Mouse (Mus musculus) spleen, adult 18-20 months (tissue): Measurements from ENCODE around the gene Olfr1157.

ENCODE experiments used
- DNase-seq, 2 experiments: peaks; one replicate each; pipeline ENCODE4 v3.0.0; 2022; ENCODE audit warnings: mixed read lengths in 2 of 2

The Olfr1157 gene

DNA sequence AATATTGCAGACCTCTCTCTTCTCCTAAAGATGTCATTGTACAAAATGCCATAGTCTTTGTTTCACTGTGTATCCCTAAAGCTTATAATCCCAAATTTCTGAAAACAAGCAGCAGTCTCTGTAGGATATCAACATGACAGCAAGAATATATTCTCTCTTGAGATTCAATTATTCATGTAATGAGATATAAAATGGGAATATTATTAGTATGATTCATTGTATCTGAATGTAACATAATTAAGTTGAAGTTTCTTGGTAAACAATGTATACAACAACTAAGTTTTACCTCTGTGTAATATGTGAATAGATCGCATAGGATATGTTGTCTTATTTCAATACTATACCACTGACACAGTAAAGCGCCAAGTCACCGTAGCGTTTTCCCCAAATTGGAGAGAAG, at the start of gene Olfr1157:
Olfr1157 (minus strand) TSS at position 101 of the 400 bp plus-strand sequence.
- no peak for DNase-seq

DNA sequence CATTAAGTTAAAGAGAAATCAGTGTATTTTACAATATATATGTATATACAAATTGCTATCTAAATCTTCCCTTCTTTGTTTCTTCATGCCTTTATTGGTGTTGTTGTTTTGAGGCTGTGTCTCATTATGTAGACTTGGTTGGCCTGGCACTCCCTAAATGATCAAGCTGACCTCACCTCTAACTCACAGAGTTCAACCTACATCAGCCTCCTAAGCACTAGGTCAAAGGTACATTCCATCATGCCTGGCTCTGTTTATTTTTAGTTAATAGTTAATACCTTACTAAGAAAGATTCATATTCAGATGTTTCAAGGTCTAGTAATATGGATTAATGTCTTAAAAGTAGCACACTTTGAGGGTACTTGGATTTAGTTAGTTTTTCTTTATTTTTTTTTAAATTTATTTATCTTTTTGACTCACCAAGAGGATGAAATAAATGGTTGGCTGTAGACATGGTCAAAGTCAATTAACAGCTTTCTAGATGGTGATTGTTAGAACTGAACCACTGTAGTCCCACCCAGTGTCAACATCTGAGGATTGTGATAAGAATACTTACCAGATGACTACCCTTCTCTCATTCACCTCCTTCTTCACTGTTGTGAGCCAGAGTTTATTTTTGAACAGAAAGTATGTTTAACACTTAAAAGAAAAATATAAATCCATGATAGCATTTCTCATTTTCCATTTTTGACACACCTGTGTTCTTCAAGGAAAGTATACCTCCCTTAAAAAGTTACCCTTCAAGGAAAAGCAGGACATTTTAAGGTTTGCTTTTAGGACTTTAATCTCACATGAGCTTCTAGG, 39.6 kb upstream of the Olfr1157 start, which contains the start of gene Olfr1160:
Olfr1160 (minus strand) TSS at position 754 of the 804 bp plus-strand sequence.
- no peak for DNase-seq

DNA sequence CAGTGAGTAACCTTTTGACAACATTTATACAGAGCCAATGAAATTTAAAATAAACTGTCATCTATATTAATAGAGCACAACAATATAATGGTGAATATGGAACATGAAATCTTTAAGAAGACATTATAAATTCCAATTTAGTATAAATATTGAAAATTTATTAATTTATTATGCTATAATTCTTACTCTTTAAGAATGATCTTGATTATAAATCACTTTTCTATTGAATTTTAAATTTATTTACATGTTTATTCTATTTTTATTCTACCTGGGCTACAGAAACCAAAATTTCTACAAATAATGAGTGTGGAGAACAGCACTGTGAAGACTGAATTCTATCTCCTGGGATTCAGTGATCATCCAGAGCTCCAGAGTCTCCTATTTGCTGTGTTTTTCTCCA, 21.7 kb upstream of the Olfr1157 start, which contains the start of gene Olfr1158:
Olfr1158 (plus strand) TSS at position 301 of the 400 bp plus-strand sequence.
- DNase-seq, result no peak

DNA sequence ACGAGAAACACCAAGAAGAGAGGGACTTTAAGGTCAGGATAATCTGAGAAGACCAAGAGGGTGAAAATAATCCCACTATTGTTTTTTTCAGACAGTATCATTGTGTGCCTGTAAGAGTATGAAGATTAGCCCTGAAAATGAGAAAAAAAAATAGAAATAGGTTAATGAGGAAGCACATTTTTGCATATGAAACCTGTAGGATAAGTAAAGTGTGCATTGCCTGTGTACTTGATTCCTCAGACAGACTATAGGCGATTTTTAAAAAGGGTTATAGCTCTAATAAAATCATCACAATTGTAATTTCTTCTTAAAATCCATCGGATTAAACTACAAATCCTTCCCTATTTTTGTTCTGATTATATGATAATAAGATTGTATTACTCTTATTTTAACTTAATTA, 6.5 kb upstream of the Olfr1157 start, which contains the start of gene Olfr74:
Olfr74 (minus strand) TSS at position 101 of the 400 bp plus-strand sequence.
- no peak for DNase-seq

DNA sequence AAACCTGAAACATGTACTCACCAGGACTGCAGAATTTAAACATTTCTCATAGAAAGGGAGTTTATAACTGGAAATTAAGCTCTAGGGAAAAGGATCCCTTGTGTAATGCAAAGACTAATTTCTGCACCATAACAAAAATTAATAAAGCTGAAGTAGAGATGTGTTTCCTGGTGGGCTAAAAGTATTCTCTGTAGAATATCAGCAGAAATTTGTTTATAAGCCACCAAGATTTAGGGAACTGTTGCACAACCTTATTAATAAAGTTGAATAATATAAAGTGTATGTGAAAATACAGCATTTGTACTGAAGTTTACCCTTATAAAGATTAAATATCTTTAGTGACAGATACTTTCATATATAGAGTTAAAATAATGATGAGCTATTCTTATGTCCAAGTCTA, 15.1 kb downstream of the Olfr1157 start, which contains the start of gene Olfr1156:
Olfr1156 (minus strand) TSS at position 101 of the 400 bp plus-strand sequence.
- no peak for DNase-seq

DNA sequence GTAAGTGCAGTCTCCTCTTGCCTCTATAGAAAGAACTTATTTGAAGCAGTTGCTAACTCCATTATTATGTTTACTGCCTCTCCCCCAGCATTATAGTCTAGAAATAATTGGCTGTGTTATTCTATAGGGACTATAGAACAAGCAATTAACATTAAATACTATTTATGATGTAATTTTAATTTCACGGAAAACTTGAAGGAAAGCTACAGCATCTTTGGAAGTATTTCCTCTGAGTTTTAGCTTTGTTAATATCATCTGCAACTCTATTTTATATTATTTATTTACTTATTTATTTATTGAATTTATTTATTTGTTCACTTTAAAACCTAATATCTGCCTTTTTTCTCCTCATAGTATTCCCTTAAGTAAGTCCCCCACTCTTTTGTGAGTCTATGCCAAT, 23.1 kb downstream of the Olfr1157 start, which contains the start of gene Olfr1155:
Olfr1155 (minus strand) TSS at position 101 of the 400 bp plus-strand sequence.
- no peak for DNase-seq
